Mouse (Mus musculus): ENCODE measurements around the gene Metap2. TPM values are rescaled to one million over a fixed set of nuclear protein-coding genes. Genes with fewer than 3 reads are reported as not detected.
"Not testable (repeated sequence)": the region's sequence is repeated elsewhere in the genome, so short reads cannot be mapped to it uniquely, and the experiment has no call there.

The Metap2 gene
- polyA plus RNA-seq, 1 experiment from 2014 or later: 249 TPM

GRCm38 (mm10) chr10:93846706-93847105, 50.2 kb downstream of the Metap2 start:
- Histone ChIP-seq H3K27ac (no peak overlapping the region), H3K4me3 (replicated peaks) (no peak overlapping the region)
- DNase-seq: no peak

GRCm38 (mm10) chr10:93835115-93835514, 61.8 kb downstream of the Metap2 start:
- ATAC-seq (ENCODE audit: low read depth); DNase-seq; H3K36me3 ChIP-seq; H3K27ac ChIP-seq; H3K9ac ChIP-seq; H3K9me3 ChIP-seq (replicated peaks): not testable (repeated sequence)
- peaks cover 72% of the 10 kb centered on the region for H3K27me3 ChIP-seq
- H3K4me1 ChIP-seq (replicated peaks): peaks cover 36% of the 10 kb centered on the region
- WGBS (ENCODE audit: insufficient replicate concordance): 77% methylated on average over 7 of the region's 7 CpGs
- peak overlapping the region; percentile 17; the same call in 1 of the 2 replicates for H3K4me2 ChIP-seq
- H3K4me3 ChIP-seq (replicated peaks): peak overlapping the region; percentile 88

More at GRCm38 (mm10) chr10:93846706-93847105, 50.2 kb downstream of the Metap2 start:
- Histone ChIP-seq H3K36me3 (peaks cover 21% of the 10 kb centered on the region), H3K27me3 (no peaks in the 10 kb centered on the region), H3K4me2 (no peak overlapping the region), H3K4me1 (replicated peaks) (no peaks in the 10 kb centered on the region), H3K9me3 (replicated peaks) (no peaks in the 10 kb centered on the region), H3K9ac (no peak overlapping the region)
- WGBS (ENCODE audit: insufficient replicate concordance): 91% methylated on average over 13 of the region's 13 CpGs
- ATAC-seq (ENCODE audit: low read depth): no peak

GRCm38 (mm10) chr10:93834394-93834745, 62.5 kb downstream of the Metap2 start:
- peak overlapping the region; percentile 99 for H3K4me2 ChIP-seq
- H3K27ac ChIP-seq: no peak overlapping the region
- H3K4me1 ChIP-seq (replicated peaks): peaks cover 36% of the 10 kb centered on the region
- H3K36me3 ChIP-seq: no peaks in the 10 kb centered on the region
- H3K9me3 ChIP-seq (replicated peaks): no peaks in the 10 kb centered on the region
- 10% methylated on average over 13 of the region's 13 CpGs for WGBS (ENCODE audit: insufficient replicate concordance)
- ATAC-seq (ENCODE audit: low read depth) (no peak), DNase-seq (no peak)
- peaks cover 68% of the 10 kb centered on the region for H3K27me3 ChIP-seq
- H3K4me3 ChIP-seq (replicated peaks): peak overlapping the region; percentile 88
- peak overlapping the region; percentile 86 for H3K9ac ChIP-seq

- peak overlapping the region; percentile 88 for H3K4me3 ChIP-seq (replicated peaks)
- peak; percentile 89 for ATAC-seq (ENCODE audit: low read depth)
- peaks cover 36% of the 10 kb centered on the region for H3K4me1 ChIP-seq (replicated peaks)
- peak overlapping the region; percentile 86 for H3K9ac ChIP-seq
- DNase-seq: peak; percentile 62
- H3K9me3 ChIP-seq (replicated peaks): no peaks in the 10 kb centered on the region
- H3K27ac ChIP-seq: peak overlapping the region; percentile 61; the same call in 1 of the 2 replicates
- H3K27me3 ChIP-seq: peaks cover 68% of the 10 kb centered on the region
- H3K36me3 ChIP-seq: no peaks in the 10 kb centered on the region
- peak overlapping the region; percentile 99 for H3K4me2 ChIP-seq
- under 1% methylated on average over 74 of the region's 75 CpGs for WGBS (ENCODE audit: insufficient replicate concordance)
These were observed 63.0 kb downstream of the Metap2 start for GRCm38 (mm10) chr10:93833699-93834393.

GRCm38 (mm10) chr10:93833370-93833698, 63.6 kb downstream of the Metap2 start:
- peaks cover 68% of the 10 kb centered on the region for H3K27me3 ChIP-seq

GRCm38 (mm10) chr10:93832811-93833210, 64.1 kb downstream of the Metap2 start:
- H3K9ac ChIP-seq: no peak overlapping the region
- H3K27ac ChIP-seq: no peak overlapping the region
- peaks cover 68% of the 10 kb centered on the region for H3K27me3 ChIP-seq
- peaks cover 36% of the 10 kb centered on the region for H3K4me1 ChIP-seq (replicated peaks)
- DNase-seq (no peak), ATAC-seq (ENCODE audit: low read depth) (no peak)
- no peaks in the 10 kb centered on the region for H3K36me3 ChIP-seq
- 45% methylated on average over 9 of the region's 9 CpGs for WGBS (ENCODE audit: insufficient replicate concordance)
- H3K4me3 ChIP-seq (replicated peaks): no peak overlapping the region
- H3K4me2 ChIP-seq: peak overlapping the region; percentile 99
- H3K9me3 ChIP-seq (replicated peaks): no peaks in the 10 kb centered on the region

More at GRCm38 (mm10) chr10:93833370-93833698, 63.6 kb downstream of the Metap2 start:
- H3K9ac ChIP-seq: peak overlapping the region; percentile 86
- DNase-seq (no peak), ATAC-seq (ENCODE audit: low read depth) (no peak)
- H3K9me3 ChIP-seq (replicated peaks): no peaks in the 10 kb centered on the region
- H3K4me3 ChIP-seq (replicated peaks): peak overlapping the region; percentile 88
- 5% methylated on average over 16 of the region's 16 CpGs for WGBS (ENCODE audit: insufficient replicate concordance)
- H3K4me2 ChIP-seq: peak overlapping the region; percentile 99
- H3K36me3 ChIP-seq: no peaks in the 10 kb centered on the region
- H3K27ac ChIP-seq: no peak overlapping the region
- H3K4me1 ChIP-seq (replicated peaks): peaks cover 36% of the 10 kb centered on the region

- peaks cover 64% of the 10 kb centered on the region for H3K27me3 ChIP-seq
- H3K9me3 ChIP-seq (replicated peaks): no peaks in the 10 kb centered on the region
- peak overlapping the region; percentile 0; the same call in 1 of the 2 replicates for H3K27ac ChIP-seq
- WGBS (ENCODE audit: insufficient replicate concordance): 4% methylated on average over 18 of the region's 18 CpGs
- H3K9ac ChIP-seq: peak overlapping the region; percentile 59
- H3K36me3 ChIP-seq: no peaks in the 10 kb centered on the region
- H3K4me2 ChIP-seq: peak overlapping the region; percentile 99
- DNase-seq (no peak), ATAC-seq (ENCODE audit: low read depth) (0 out of 2 replicates have a peak, but pooled peaks have one; percentile 9)
- H3K4me1 ChIP-seq (replicated peaks): peaks cover 36% of the 10 kb centered on the region
- peak overlapping the region; percentile 43 for H3K4me3 ChIP-seq (replicated peaks)
These were observed 64.9 kb downstream of the Metap2 start for GRCm38 (mm10) chr10:93831730-93832574.

GRCm38 (mm10) chr10:93830931-93831729, 65.8 kb downstream of the Metap2 start, which contains the start of gene Usp44:
TSS of gene Usp44 (plus strand) at chr10:93831555.
- 19% methylated on average over 22 of the region's 22 CpGs for WGBS (ENCODE audit: insufficient replicate concordance)
- Histone ChIP-seq H3K27me3 (peaks cover 55% of the 10 kb centered on the region), H3K36me3 (no peaks in the 10 kb centered on the region), H3K27ac (peak within 1 kb of the TSS; percentile 0; the same call in 1 of the 2 replicates), H3K9me3 (replicated peaks) (no peaks in the 10 kb centered on the region), H3K4me2 (peak within 1 kb of the TSS; percentile 99), H3K9ac (peak within 1 kb of the TSS; percentile 59), H3K4me3 (replicated peaks) (peak within 1 kb of the TSS; percentile 43), H3K4me1 (replicated peaks) (peaks cover 43% of the 10 kb centered on the region)
- no peak for DNase-seq
- no peak for ATAC-seq (ENCODE audit: low read depth)

GRCm38 (mm10) chr10:93829898-93830831, 66.7 kb downstream of the Metap2 start:
- Histone ChIP-seq H3K4me1 (replicated peaks) (peaks cover 51% of the 10 kb centered on the region), H3K9ac (no peak overlapping the region), H3K27me3 (peaks cover 46% of the 10 kb centered on the region), H3K9me3 (replicated peaks) (no peaks in the 10 kb centered on the region), H3K4me3 (replicated peaks) (no peak overlapping the region), H3K36me3 (no peaks in the 10 kb centered on the region), H3K4me2 (no peak overlapping the region), H3K27ac (no peak overlapping the region)
- ATAC-seq (ENCODE audit: low read depth) (no peak), DNase-seq (no peak)
- WGBS (ENCODE audit: insufficient replicate concordance): 42% methylated on average over 9 of the region's 9 CpGs

- Histone ChIP-seq H3K4me2 (no peak overlapping the region), H3K4me1 (replicated peaks) (peaks cover 27% of the 10 kb centered on the region), H3K9ac (no peak overlapping the region), H3K27me3 (peaks cover 26% of the 10 kb centered on the region), H3K27ac (no peak overlapping the region), H3K36me3 (no peaks in the 10 kb centered on the region), H3K4me3 (replicated peaks) (no peak overlapping the region), H3K9me3 (replicated peaks) (no peaks in the 10 kb centered on the region; the same call in 1 of the 2 replicates)
- DNase-seq (peak; percentile 57), ATAC-seq (ENCODE audit: low read depth) (peak; percentile 69)
- 11% methylated on average over 7 of the region's 7 CpGs for WGBS (ENCODE audit: insufficient replicate concordance)
These were observed 78.2 kb downstream of the Metap2 start for GRCm38 (mm10) chr10:93818661-93819060.

Measured in liver, embryonic 13.5 days (tissue).